Mouse (Mus musculus) forebrain, embryonic 11.5 days (tissue): ENCODE measurements at regions not wholly inside any gene's neighbourhood (a gene's known extent, or its start where the extent isn't known, plus 50 kb on each side); places are given as distances from the start of the nearest gene placed in this dataset.
"Not testable (repeated sequence)": the region's sequence is repeated elsewhere in the genome, so short reads cannot be mapped to it uniquely, and the experiment has no call there.

Experiments used
- ATAC-seq: fragments of 200-750 bp; cut with Nextera tagmentation; replicated peaks from 2 replicates; pipeline ENCODE4 v1.8.0; 2017; ENCODE audit warnings: moderate TSS enrichment; ENCODE audit not compliant: low FRiP score
- DNase-seq: peaks from one replicate; pipeline ENCODE4 v3.0.0-alpha.2; 2017; ENCODE audit warnings: low spot score
- H3K27ac ChIP-seq: fragments of 300-500 bp; sonication (generic); 2 replicates; pipeline ENCODE4 v1.5.1; 2014; ENCODE audit warnings: low read depth, low read length
- H3K27me3 ChIP-seq: fragments of 300-500 bp; sonication (generic); 2 replicates; pipeline ENCODE4 v1.6.1; 2014; ENCODE audit warnings: mild to moderate bottlenecking, low read length, mixed read lengths; ENCODE audit not compliant: control insufficient read depth, insufficient read depth
- H3K36me3 ChIP-seq: fragments of 300-500 bp; sonication (generic); 2 replicates; pipeline ENCODE4 v1.6.1; 2014; ENCODE audit warnings: mild to moderate bottlenecking, low read length, moderate library complexity, mixed read lengths; ENCODE audit not compliant: control insufficient read depth, insufficient read depth
- H3K4me1 ChIP-seq: fragments of 300-500 bp; sonication (generic); replicated peaks from 2 replicates; pipeline ENCODE4 v1.6.1; 2014; ENCODE audit warnings: low read length, mixed read lengths; ENCODE audit not compliant: control insufficient read depth, insufficient read depth
- H3K4me2 ChIP-seq: fragments of 300-500 bp; sonication (generic); 2 replicates; pipeline ENCODE4 v1.6.1; 2014; ENCODE audit warnings: low read depth, mild to moderate bottlenecking, low read length, moderate library complexity, mixed read lengths; ENCODE audit not compliant: severe bottlenecking
- H3K4me3 ChIP-seq: fragments of 300-500 bp; sonication (generic); 2 replicates; pipeline ENCODE4 v1.5.1; 2014; ENCODE audit warnings: low read depth, low read length
- H3K9ac ChIP-seq: fragments of 300-500 bp; sonication (generic); 2 replicates; pipeline ENCODE4 v1.6.1; 2014; ENCODE audit warnings: low read length
- H3K9me3 ChIP-seq: fragments of 300-500 bp; sonication (generic); 2 replicates; pipeline ENCODE4 v1.6.1; 2016; ENCODE audit warnings: low read length, mixed read lengths; ENCODE audit not compliant: control insufficient read depth
- WGBS: fragments of 180-500 bp; shearing (Covaris S2); extraction: QIAGEN DNeasy Blood & Tissue Kit; methylation state at CpG from one replicate; pipeline ENCODE4 v1.1.7; 2014; 5-methylcytosine and 5-hydroxymethylcytosine counted together

DNA sequence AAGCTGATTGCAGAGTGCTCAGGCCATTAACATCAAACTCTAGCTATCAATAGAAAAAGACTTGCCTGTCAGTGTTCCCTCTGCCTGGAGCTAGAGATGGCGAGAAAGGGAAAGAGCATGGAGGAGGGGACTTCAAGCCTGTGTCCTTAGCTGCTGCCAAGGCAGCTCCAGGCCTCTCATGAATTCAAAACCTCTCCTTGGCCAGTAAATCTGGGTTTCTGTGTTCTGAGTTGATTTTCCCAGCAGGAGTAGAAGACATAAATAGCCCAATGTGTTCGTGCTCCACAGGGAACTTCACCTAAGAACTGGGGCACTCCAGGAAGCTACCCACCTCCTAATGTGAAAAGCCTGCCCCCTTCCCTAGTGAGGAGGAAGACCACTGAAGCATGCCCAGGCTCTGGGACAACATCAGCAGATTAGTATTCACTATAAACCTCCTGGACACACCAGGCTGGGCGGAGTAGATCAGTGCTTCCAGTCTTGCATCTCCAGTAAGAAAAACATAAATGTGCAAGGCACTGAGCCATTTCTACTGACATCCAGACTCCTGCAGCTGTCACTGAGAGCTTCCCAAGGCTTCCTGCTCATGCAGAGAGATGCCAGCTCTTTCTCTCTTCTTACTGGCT is 433.9 kb downstream of the Tcerg1l start:
- WGBS, result 36% methylated on average over 3 of the region's 3 CpGs
- DNase-seq, result no peak
- Histone ChIP-seq H3K27ac (no peak overlapping the region), H3K9me3 (no peaks in the 10 kb centered on the region), H3K4me1 (no peaks in the 10 kb centered on the region), H3K4me2 (no peak overlapping the region), H3K27me3 (no peaks in the 10 kb centered on the region), H3K9ac (no peak overlapping the region), H3K36me3 (no peaks in the 10 kb centered on the region), H3K4me3 (no peak overlapping the region)
- ATAC-seq, result no peak

DNA sequence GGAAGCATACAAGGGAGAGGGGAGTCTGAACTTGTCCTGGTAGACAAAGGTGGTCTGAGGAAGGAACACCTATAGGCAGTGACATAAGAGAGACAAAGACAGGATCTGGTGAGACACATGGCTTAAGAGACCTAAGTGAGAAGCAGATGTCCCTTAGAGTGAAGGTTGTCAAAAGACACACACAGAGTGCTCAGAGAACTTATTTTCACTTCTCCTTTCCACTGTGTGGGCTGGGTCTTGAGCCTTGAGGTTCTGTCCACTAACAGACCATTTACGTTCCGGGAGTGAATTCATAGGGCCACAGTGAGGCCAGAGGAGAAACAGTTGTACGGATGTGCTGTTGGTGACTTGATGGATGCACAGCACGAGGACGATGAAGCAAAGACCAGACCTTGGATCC is 422.8 kb downstream of the Tcerg1l start:
- no peak overlapping the region for H3K9ac ChIP-seq
- no peaks in the 10 kb centered on the region for H3K27me3 ChIP-seq
- ATAC-seq (no peak), DNase-seq (no peak)
- no peaks in the 10 kb centered on the region for H3K9me3 ChIP-seq
- no peak overlapping the region for H3K27ac ChIP-seq
- no peak overlapping the region for H3K4me2 ChIP-seq
- no peak overlapping the region for H3K4me3 ChIP-seq
- no peaks in the 10 kb centered on the region for H3K4me1 ChIP-seq
- 95% methylated on average over 5 of the region's 5 CpGs for WGBS
- H3K36me3 ChIP-seq, result no peaks in the 10 kb centered on the region

DNA sequence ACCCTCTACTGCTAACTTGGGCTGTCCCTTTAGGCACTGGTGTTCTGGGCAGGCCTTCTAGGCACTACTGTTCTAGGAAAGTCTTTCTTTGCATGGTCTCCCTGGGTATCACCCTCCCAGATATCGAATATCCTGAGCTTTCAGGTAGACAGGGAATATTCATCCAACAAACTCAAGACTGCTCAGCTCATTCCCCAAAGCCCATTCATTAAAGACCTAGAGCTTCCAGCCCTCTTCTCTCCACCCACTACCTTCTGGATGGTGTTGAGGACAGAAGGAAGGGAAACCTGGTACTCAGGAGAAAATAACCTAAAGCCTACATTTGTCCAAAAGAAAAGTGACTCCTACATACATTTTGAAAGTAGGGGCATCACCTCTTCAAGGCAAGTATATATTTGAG is 420.0 kb downstream of the Tcerg1l start:
- Histone ChIP-seq H3K4me1 (no peaks in the 10 kb centered on the region), H3K9me3 (no peaks in the 10 kb centered on the region), H3K4me2 (no peak overlapping the region), H3K4me3 (no peak overlapping the region), H3K9ac (no peak overlapping the region), H3K36me3 (no peaks in the 10 kb centered on the region), H3K27me3 (no peaks in the 10 kb centered on the region), H3K27ac (no peak overlapping the region)
- ATAC-seq, result no peak
- no peak for DNase-seq
- 91% methylated on average over 1 of the region's 1 CpGs for WGBS

DNA sequence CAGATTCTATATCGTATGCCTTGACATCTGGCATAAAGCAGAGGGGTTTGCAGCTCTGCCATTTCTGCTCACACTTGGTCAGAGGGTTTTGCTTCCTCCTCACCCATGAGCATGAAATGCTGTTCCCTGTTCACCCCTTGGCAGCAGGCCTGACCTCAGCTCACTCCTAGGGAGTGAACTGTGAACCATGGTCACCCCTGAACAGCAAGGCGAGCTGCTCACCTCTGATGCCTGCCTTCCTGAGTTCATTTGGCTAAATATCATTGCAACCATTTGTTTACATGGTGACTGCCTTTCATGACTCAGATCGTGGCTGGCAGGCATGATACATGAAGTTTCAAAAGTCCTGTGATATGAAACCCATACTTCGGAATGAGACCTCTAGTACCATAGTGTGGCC is 418.2 kb downstream of the Tcerg1l start:
- Histone ChIP-seq H3K9me3 (no peaks in the 10 kb centered on the region), H3K4me3 (no peak overlapping the region), H3K27ac (no peak overlapping the region), H3K36me3 (no peaks in the 10 kb centered on the region), H3K4me1 (no peaks in the 10 kb centered on the region), H3K27me3 (no peaks in the 10 kb centered on the region), H3K4me2 (no peak overlapping the region), H3K9ac (no peak overlapping the region)
- 87% methylated on average over 4 of the region's 4 CpGs for WGBS
- DNase-seq, result no peak
- no peak for ATAC-seq

DNA sequence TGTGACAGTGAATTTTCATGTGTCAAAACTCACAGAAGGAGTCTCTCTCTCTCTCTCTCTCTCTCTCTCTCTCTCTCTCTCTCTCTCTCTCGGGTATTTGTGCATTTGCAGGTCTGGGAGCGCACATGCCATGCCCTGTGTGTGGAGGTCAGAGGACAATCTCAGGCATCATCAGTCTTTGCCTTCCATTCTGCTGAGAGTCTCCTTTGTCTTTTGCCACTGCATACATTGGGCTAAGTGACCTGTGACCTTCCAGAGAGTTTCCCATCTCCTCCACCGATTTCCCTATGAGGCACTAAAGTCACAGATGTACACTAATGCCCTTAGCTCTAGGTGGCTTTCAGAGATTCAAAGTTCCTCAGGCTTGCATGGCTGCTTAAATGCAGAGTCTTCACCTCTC is 391.7 kb downstream of the Tcerg1l start:
- H3K27me3 ChIP-seq, result no peaks in the 10 kb centered on the region
- H3K27ac ChIP-seq, result no peak overlapping the region
- DNase-seq, result no peak
- H3K9ac ChIP-seq, result no peak overlapping the region
- H3K4me1 ChIP-seq, result no peaks in the 10 kb centered on the region
- no peak overlapping the region for H3K4me2 ChIP-seq
- H3K9me3 ChIP-seq, result no peaks in the 10 kb centered on the region
- no peaks in the 10 kb centered on the region for H3K36me3 ChIP-seq
- no peak overlapping the region for H3K4me3 ChIP-seq
- ATAC-seq, result no peak
- WGBS, result 63% methylated on average over 3 of the region's 3 CpGs

DNA sequence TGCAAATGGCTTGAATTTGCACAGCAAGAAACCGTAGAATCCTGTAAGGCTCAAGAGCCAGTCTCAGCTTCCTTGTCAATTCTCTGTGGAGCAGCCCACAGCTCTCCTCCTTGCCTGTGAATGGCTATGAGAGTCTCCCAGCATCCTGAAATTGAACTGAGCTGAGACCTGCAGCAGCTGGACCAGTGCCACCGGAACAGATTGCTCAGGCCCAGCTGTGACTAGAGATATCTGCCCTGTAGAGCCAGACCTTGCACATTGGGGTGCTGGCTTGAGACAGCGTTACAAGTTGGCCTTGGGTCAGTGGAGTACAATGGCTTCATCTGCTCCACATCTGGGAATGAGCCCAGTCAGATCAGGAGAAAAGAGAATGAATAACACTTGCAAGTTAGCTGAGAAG is 390.6 kb downstream of the Tcerg1l start:
- DNase-seq, result no peak
- Histone ChIP-seq H3K36me3 (no peaks in the 10 kb centered on the region), H3K9me3 (no peaks in the 10 kb centered on the region), H3K4me2 (no peak overlapping the region), H3K27me3 (no peaks in the 10 kb centered on the region), H3K9ac (no peak overlapping the region), H3K4me1 (no peaks in the 10 kb centered on the region), H3K4me3 (no peak overlapping the region), H3K27ac (no peak overlapping the region)
- no peak for ATAC-seq
- 80% methylated on average over 3 of the region's 3 CpGs for WGBS

DNA sequence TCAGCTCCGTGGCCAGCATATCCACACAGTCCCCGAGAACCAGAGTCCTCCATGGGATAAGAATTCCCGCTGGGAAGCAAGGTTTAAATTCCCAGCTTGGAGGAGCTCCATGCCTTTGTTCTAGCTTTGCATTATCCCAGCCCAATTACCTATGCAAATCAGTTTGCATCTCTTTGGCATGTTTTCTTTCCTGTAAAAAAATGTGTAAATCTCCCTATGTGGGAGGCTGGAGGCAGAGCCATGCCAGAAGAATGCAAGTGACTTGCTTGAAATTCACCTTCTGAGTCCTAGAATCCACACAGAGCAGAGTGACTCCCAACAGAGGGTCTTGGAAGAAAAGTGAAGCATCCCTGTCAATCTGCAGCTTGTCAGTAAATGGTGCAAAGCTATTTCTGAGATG is 388.9 kb downstream of the Tcerg1l start:
- no peak for ATAC-seq
- Histone ChIP-seq H3K4me1 (no peaks in the 10 kb centered on the region), H3K4me3 (no peak overlapping the region), H3K4me2 (no peak overlapping the region), H3K9ac (no peak overlapping the region), H3K9me3 (no peaks in the 10 kb centered on the region), H3K27ac (no peak overlapping the region), H3K27me3 (no peaks in the 10 kb centered on the region), H3K36me3 (no peaks in the 10 kb centered on the region)
- DNase-seq, result no peak
- 30% methylated on average over 3 of the region's 3 CpGs for WGBS

DNA sequence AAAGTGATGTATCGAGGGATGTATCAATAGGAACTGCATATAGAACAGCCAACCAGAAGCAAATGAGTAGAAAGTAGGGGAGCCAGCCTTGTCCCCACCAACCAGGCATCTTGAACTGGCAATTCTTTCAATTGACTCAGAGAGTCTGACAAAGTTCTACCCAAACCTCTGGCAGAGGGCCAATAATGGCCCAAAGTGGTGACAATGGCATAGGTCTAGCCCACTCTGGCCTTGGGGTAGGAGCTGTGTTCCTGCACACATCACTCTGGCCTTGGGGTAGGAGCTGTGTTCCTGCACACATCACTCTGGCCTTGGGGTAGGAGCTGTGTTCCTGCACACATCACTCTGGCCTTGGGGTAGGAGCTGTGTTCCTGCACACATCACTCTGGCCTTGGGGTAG is 373.5 kb downstream of the Tcerg1l start:
- H3K27me3 ChIP-seq, H3K4me2 ChIP-seq, DNase-seq, H3K4me1 ChIP-seq, H3K4me3 ChIP-seq, ATAC-seq, H3K9me3 ChIP-seq, H3K36me3 ChIP-seq, H3K27ac ChIP-seq, H3K9ac ChIP-seq: not testable (repeated sequence)
- 79% methylated on average over 1 of the region's 1 CpGs for WGBS

DNA sequence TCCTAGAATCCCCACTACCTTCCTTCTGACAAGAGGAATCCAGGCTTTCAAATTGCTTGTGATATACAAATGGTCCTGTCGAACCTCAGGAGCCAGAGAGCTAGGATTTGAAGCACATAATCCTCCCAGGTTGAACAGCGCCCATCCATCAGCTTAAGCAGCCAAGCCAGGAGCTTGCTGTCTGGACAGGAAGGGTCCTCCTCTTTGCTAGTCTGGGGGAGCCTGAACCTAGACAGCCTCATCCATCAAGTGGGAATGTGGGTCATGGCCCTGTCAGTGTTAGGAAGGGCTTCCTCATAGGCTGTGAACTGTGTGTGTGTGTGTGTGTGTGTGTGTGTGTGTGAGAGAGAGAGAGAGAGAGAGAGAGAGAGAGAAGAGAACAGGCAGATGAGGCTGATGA is 345.8 kb downstream of the Tcerg1l start:
- no peaks in the 10 kb centered on the region for H3K9me3 ChIP-seq
- no peak overlapping the region for H3K9ac ChIP-seq
- H3K27ac ChIP-seq, result no peak overlapping the region
- no peak overlapping the region for H3K4me3 ChIP-seq
- DNase-seq (no peak), ATAC-seq (no peak)
- 68% methylated on average over 2 of the region's 2 CpGs for WGBS
- no peaks in the 10 kb centered on the region for H3K4me1 ChIP-seq
- no peaks in the 10 kb centered on the region for H3K27me3 ChIP-seq
- no peaks in the 10 kb centered on the region for H3K36me3 ChIP-seq
- H3K4me2 ChIP-seq, result no peak overlapping the region
